Mouse (Mus musculus): Measurements from ENCODE around the gene Gm4303.
"Not testable (repeated sequence)": the region's sequence is repeated elsewhere in the genome, so short reads cannot be mapped to it uniquely, and the experiment has no call there.

Gm4303 gene

DNA sequence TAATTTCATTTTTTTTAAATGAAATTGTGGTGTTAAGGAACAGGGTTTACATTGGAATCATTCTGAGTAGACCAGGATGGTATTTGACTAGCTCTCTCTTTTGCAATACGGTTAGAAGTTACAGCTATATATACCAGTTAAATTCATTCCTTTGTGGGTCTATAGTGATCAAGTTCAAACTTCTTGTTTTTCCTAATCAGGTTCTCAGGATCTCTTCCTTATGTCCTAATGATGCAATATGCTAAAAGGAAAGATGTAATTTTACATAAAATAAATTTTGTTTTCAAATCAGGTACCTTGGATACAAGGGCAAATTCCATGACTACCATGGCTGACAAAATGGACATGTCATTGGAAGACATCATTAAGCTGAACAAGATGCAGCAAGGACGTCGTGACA lies at the start of gene Gm4303:
Gene Gm4303, plus strand, starts transcription at position 301 of the 400 bp plus-strand sequence.
- not testable (repeated sequence) for DNase-seq

DNA sequence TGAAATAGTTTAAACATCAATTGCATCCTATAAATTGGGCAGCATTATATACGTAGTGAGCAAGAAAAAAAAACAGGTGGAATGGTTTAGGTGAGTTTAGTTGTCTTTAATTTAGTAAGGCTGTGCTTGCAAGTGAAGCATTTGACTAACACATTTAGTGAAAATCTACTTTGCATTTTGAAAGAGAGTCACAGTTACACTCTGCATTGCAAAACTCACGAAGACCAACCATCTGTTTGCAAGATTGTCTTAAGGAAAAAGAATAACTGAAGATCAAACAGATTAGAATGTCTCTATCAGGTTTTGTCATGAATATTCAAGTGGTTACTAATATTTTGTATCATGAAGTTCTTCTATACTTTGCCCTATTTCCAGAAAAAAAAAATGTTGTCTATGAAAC lies 49.7 kb upstream of the Gm4303 start:
- no peak for DNase-seq

DNA sequence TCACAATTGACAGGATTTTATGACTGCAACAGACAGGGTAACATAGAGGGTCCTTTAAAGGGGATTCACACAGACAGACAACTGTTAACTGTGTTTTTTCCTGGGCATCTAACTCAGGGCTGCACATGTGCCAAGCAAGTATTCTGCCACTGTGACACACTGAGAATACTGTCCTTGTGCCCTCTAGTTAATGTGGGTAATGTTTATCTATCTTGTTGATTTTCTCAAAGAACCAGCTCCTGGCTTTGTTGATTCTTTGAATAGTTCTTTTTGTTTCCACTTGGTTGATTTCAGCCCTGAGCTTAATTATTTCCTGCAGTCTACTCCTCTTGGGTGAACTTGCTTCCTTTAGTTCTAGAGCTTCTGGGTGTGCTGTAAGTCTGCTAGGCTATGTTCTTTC lies 45.7 kb upstream of the Gm4303 start:
- DNase-seq = not testable (repeated sequence)

DNA sequence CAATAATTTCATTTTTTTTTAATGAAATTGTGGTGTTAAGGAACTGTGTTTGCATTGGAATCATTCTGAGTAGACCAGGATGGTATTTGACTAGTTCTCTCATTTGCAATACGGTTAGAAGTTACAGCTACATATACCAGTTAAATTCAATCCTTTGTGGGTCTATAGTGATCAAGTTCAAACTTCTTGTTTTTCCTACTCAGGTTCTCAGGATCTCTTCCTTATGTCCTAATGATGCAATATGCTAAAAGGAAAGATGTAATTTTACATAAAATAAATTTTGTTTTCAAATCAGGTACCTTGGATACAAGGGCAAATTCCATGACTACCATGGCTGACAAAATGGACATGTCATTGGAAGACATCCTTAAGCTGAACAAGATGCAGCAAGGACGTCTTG lies 10.4 kb upstream of the Gm4303 start, which contains the start of gene Gm4301:
Gene Gm4301, plus strand, starts transcription at position 301 of the 400 bp plus-strand sequence.
- DNase-seq = not testable (repeated sequence)

DNA sequence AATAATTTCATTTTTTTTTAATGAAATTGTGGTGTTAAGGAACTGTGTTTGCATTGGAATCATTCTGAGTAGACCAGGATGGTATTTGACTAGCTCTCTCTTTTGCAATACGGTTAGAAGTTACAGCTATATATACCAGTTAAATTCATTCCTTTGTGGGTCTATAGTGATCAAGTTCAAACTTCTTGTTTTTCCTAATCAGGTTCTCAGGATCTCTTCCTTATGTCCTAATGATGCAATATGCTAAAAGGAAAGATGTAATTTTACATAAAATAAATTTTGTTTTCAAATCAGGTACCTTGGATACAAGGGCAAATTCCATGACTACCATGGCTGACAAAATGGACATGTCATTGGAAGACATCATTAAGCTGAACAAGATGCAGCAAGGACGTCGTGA lies 5.2 kb upstream of the Gm4303 start, which contains the start of gene Gm4302:
Gene Gm4302, plus strand, starts transcription at position 301 of the 400 bp plus-strand sequence.
- DNase-seq = not testable (repeated sequence)

DNA sequence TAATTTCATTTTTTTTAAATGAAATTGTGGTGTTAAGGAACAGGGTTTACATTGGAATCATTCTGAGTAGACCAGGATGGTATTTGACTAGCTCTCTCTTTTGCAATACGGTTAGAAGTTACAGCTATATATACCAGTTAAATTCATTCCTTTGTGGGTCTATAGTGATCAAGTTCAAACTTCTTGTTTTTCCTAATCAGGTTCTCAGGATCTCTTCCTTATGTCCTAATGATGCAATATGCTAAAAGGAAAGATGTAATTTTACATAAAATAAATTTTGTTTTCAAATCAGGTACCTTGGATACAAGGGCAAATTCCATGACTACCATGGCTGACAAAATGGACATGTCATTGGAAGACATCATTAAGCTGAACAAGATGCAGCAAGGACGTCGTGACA lies 5.0 kb downstream of the Gm4303 start, which contains the start of gene Gm4305:
Gene Gm4305, plus strand, starts transcription at position 301 of the 400 bp plus-strand sequence.
- not testable (repeated sequence) for DNase-seq

DNA sequence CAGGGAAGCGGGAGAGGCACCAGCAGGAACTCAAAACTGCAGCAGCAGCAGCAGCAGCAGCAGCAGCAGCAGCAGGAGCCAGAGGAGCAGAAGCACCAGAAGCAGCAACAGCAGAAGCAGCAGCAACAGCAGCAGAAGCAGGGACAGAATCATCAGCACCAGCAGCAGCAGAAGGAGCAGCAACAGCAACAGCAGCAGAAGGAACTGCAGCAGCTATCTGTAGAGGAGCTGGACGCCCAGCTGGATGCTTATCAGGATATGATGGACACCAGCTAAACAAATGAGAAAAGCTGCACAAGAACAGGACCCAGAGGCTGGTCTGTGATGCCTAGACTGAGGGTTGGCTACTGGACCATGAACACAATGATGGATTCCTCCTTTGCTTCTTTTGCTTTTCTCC lies 11.1 kb downstream of the Gm4303 start:
- DNase-seq = peak in 1 of 2 experiments; percentile 4

DNA sequence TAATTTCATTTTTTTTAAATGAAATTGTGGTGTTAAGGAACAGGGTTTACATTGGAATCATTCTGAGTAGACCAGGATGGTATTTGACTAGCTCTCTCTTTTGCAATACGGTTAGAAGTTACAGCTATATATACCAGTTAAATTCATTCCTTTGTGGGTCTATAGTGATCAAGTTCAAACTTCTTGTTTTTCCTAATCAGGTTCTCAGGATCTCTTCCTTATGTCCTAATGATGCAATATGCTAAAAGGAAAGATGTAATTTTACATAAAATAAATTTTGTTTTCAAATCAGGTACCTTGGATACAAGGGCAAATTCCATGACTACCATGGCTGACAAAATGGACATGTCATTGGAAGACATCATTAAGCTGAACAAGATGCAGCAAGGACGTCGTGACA lies 15.3 kb downstream of the Gm4303 start, which contains the start of gene Gm4307:
Gene Gm4307, plus strand, starts transcription at position 301 of the 400 bp plus-strand sequence.
- DNase-seq = not testable (repeated sequence)

DNA sequence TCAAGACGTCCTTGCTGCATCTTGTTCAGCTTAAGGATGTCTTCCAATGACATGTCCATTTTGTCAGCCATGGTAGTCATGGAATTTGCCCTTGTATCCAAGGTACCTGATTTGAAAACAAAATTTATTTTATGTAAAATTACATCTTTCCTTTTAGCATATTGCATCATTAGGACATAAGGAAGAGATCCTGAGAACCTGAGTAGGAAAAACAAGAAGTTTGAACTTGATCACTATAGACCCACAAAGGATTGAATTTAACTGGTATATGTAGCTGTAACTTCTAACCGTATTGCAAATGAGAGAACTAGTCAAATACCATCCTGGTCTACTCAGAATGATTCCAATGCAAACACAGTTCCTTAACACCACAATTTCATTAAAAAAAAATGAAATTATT lies 36.7 kb downstream of the Gm4303 start, which contains the start of gene Gm4312:
Gene Gm4312, minus strand, starts transcription at position 101 of the 400 bp plus-strand sequence.
- DNase-seq = not testable (repeated sequence)

Data from cerebellum, postnatal 36 days (tissue).